Mouse (Mus musculus) MEL (cell line): ENCODE data around the gene Pom121.

ENCODE experiments used
- CTCF ChIP-seq, 3 experiments: IDR thresholded peaks in 2 of 3; conservative IDR thresholded peaks in 1 of 3; 2 replicates each; pipeline ENCODE4 v1.5.1; 2011 to 2012; ENCODE audit warnings: low read length in 3 of 3, low read depth in 2 of 3, mild to moderate bottlenecking in 2 of 3, improper control_type of control experiment in 1 of 3, inconsistent platforms in 1 of 3, mixed read lengths in 1 of 3, moderate library complexity in 1 of 3; ENCODE audit not compliant: control insufficient read depth in 1 of 3, insufficient read depth in 1 of 3, poor library complexity in 1 of 3, severe bottlenecking in 1 of 3
- POLR2A ChIP-seq, 2 experiments: IDR thresholded peaks; 2 replicates each; pipeline ENCODE4 v1.6.1; 2011 to 2012; ENCODE audit warnings: low read length in 2 of 2, mild to moderate bottlenecking in 2 of 2, control low read depth in 1 of 2, improper control_type of control experiment in 1 of 2, low read depth in 1 of 2, moderate library complexity in 1 of 2; ENCODE audit not compliant: control insufficient read depth in 1 of 2, insufficient read depth in 1 of 2, poor library complexity in 1 of 2
- UBTF ChIP-seq: IDR thresholded peaks from 2 replicates; pipeline ENCODE4 v1.6.1; 2012; ENCODE audit warnings: low read depth, mild to moderate bottlenecking, inconsistent platforms, low read length, improper control_type of control experiment, moderate library complexity, borderline replicate concordance; ENCODE audit not compliant: insufficient read depth
- ZKSCAN1 ChIP-seq: IDR thresholded peaks from 2 replicates; pipeline ENCODE4 v1.6.1; 2012; ENCODE audit warnings: low read depth, mild to moderate bottlenecking, inconsistent platforms, low read length, improper control_type of control experiment, moderate library complexity

DNA sequence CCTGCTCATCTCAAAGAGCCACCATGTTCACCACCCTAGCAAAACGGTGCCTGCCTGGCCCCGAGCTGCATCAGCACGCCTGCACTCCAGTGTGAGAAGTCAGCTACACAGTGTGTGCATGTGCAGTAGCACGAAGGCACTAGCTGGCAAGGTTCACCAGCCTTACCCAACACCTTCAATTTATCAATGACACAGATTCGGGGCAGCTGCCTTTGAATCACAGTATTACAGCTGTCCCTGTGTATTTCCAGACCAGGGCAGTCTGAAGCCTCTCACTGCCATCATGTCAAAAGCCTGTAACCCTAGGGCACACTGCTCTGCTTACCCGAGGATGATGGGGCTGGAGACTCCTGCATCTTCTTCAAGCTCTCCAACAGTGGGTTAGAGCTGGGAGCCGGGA lies 11.6 kb downstream of the Pom121 start:
- TF ChIP-seq UBTF (no peak), ZKSCAN1 (no peak), CTCF (IDR thresholded peaks at IDR 0.05 in 2 of 3, conservative IDR thresholded peaks at IDR 0.05 in 1 of 3; ENCODE audit: control insufficient read depth in 1 of 3, insufficient read depth in 1 of 3, low read depth in 2 of 3, low read length in 3 of 3, poor library complexity in 1 of 3, severe bottlenecking in 1 of 3) (no peak), POLR2A (IDR thresholded peaks at IDR 0.05; ENCODE audit: control insufficient read depth in 1 of 2, insufficient read depth in 1 of 2, low read depth in 1 of 2, low read length in 2 of 2, poor library complexity in 1 of 2) (no peak)
